Mouse (Mus musculus) lung, embryonic 16.5 days (tissue): ENCODE measurements around the gene Chek2. TPM values are rescaled to one million over a fixed set of nuclear protein-coding genes. Genes with fewer than 3 reads are reported as not detected.

Experiments
- ATAC-seq: fragments of 200-750 bp; cut with Nextera tagmentation; 2 replicates; pipeline ENCODE4 v1.8.0; 2017; ENCODE audit warnings: low read depth, mild to moderate bottlenecking, moderate library complexity
- H3K27ac ChIP-seq: fragments of 300-500 bp; sonication (generic); 2 replicates; pipeline ENCODE4 v1.5.1; 2014; ENCODE audit warnings: mild to moderate bottlenecking, control low read depth, low read length
- H3K27me3 ChIP-seq: fragments of 300-500 bp; sonication (generic); 2 replicates; pipeline ENCODE4 v1.6.1; 2014; ENCODE audit warnings: low read depth, low read length, mixed read lengths; ENCODE audit not compliant: control insufficient read depth, insufficient read depth
- H3K36me3 ChIP-seq: fragments of 300-500 bp; sonication (generic); 2 replicates; pipeline ENCODE4 v1.6.1; 2014; ENCODE audit warnings: low read length; ENCODE audit not compliant: control insufficient read depth, insufficient read depth
- H3K4me1 ChIP-seq: fragments of 300-500 bp; sonication (generic); replicated peaks from 2 replicates; pipeline ENCODE4 v1.6.1; 2014; ENCODE audit warnings: low read length, mixed read lengths; ENCODE audit not compliant: control insufficient read depth, insufficient read depth
- H3K4me2 ChIP-seq: fragments of 300-500 bp; sonication (generic); 2 replicates; pipeline ENCODE4 v1.6.1; 2014; ENCODE audit warnings: low read depth, low read length, control low read depth
- H3K4me3 ChIP-seq: fragments of 300-500 bp; sonication (generic); 2 replicates; pipeline ENCODE4 v1.5.1; 2014; ENCODE audit warnings: mild to moderate bottlenecking, low read length, control low read depth
- H3K9ac ChIP-seq: fragments of 300-500 bp; sonication (generic); 2 replicates; pipeline ENCODE4 v1.6.1; 2014; ENCODE audit warnings: low read length, control low read depth
- H3K9me3 ChIP-seq: fragments of 300-500 bp; sonication (generic); 2 replicates; pipeline ENCODE4 v1.6.1; 2016; ENCODE audit warnings: low read length; ENCODE audit not compliant: control insufficient read depth
- WGBS: fragments of 180-500 bp; shearing (Covaris S2); extraction: QIAGEN DNeasy Blood & Tissue Kit; methylation state at CpG from one replicate; pipeline ENCODE4 v1.1.7; 2014; 5-methylcytosine and 5-hydroxymethylcytosine counted together
- polyA plus RNA-seq: library from polyadenylated mRNA; unstranded; fragments of >200 nt; fragmentation: Nextera tagmentation; extraction: Ambion mirVana; gene quantifications from 2 replicates; pipeline ENCODE4 v1.2.1, GENCODE M21; 2015

Gene Chek2
- 32.1 and 34.2 TPM in 2 replicates for polyA plus RNA-seq

- no peaks in the 10 kb centered on the region for H3K9me3 ChIP-seq
- peak within 1 kb of the TSS; percentile 85 for H3K4me2 ChIP-seq
- H3K4me1 ChIP-seq: peaks cover 12% of the 10 kb centered on the region
- H3K4me3 ChIP-seq: peak within 1 kb of the TSS; percentile 83
- H3K36me3 ChIP-seq: no peaks in the 10 kb centered on the region
- peak; percentile 98 for ATAC-seq
- peak within 1 kb of the TSS; percentile 86 for H3K9ac ChIP-seq
- H3K27ac ChIP-seq: peak within 1 kb of the TSS; percentile 83
- no peaks in the 10 kb centered on the region for H3K27me3 ChIP-seq
- under 1% methylated on average over 37 of the region's 41 CpGs for WGBS
Observed at GRCm38 (mm10) chr5:110839678-110840365, at the start of gene Chek2, which contains the start of gene Hscb. TSS of gene Chek2 (plus strand) at chr5:110839979. TSS of gene Hscb (minus strand) at chr5:110839777.

DNA sequence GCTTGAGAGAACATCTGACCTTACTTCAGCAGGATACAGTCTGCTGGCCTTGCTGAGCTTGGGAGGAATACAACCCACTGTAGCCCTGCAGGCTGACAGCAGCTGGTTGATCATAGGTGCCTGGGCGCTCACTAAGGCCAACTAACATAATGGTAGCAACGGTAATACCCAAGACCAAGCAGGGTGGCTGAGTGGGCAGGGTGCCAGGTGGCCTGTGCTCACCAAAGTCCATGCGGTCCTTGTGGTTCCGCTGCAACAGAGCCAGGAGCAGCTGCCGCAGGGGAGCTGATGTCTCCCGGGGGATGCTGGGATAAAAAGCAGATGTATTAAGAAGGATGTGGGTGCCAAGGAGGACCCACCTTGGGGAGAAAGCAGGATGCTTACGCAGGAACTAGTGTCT lies 45.4 kb upstream of the Chek2 start:
- Histone ChIP-seq H3K36me3 (peaks cover 52% of the 10 kb centered on the region), H3K4me3 (no peak overlapping the region), H3K4me1 (peaks cover 3% of the 10 kb centered on the region; the same call in 1 of the 2 replicates), H3K9ac (no peak overlapping the region), H3K27me3 (no peaks in the 10 kb centered on the region), H3K27ac (no peak overlapping the region), H3K9me3 (no peaks in the 10 kb centered on the region), H3K4me2 (no peak overlapping the region)
- no peak for ATAC-seq
- WGBS: 87% methylated on average over 7 of the region's 7 CpGs

GRCm38 (mm10) chr5:110797696-110798095 lies 42.1 kb upstream of the Chek2 start:
- Histone ChIP-seq H3K4me3 (no peak overlapping the region), H3K4me1 (peaks cover 3% of the 10 kb centered on the region; the same call in 1 of the 2 replicates), H3K27me3 (no peaks in the 10 kb centered on the region), H3K9me3 (no peaks in the 10 kb centered on the region), H3K9ac (no peak overlapping the region), H3K4me2 (no peak overlapping the region), H3K36me3 (peaks cover 45% of the 10 kb centered on the region), H3K27ac (no peak overlapping the region)
- 59% methylated on average over 4 of the region's 4 CpGs for WGBS
- ATAC-seq: peak; percentile 40; the same call in 1 of the 2 replicates

DNA sequence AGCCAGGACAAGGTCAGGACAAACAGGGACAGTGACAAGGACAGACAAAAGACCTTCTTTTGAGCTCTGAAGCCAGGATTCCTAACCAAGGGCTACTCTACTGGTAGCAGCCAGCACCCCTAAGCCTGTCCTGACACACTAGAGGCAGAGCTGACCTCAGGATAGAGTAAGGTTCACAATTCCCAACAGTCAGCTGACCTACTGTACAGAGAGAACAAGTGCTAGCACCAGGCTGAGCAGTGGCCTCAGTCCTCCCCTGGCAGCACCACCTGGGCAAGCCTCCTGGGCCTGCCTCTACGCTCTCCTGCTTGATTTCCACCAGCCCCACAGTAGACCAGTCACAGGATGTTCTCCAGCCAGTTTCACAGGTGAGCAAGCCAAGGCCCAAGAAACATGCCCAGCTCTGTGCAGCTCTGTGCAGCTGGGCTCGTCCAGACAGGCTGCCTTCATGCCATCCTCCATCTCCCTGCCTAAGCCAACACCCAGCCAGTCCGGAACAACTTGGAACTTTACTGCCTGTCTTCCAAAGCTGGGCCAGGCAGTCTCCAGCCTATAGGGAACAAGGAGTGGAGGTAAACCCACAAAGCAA lies 38.6 kb upstream of the Chek2 start:
- Histone ChIP-seq H3K27me3 (no peaks in the 10 kb centered on the region), H3K4me3 (no peak overlapping the region), H3K4me1 (peaks cover 3% of the 10 kb centered on the region; the same call in 1 of the 2 replicates), H3K36me3 (peaks cover 34% of the 10 kb centered on the region), H3K4me2 (no peak overlapping the region), H3K27ac (no peak overlapping the region), H3K9me3 (no peaks in the 10 kb centered on the region), H3K9ac (no peak overlapping the region)
- ATAC-seq: no peak
- 91% methylated on average over 3 of the region's 3 CpGs for WGBS

DNA sequence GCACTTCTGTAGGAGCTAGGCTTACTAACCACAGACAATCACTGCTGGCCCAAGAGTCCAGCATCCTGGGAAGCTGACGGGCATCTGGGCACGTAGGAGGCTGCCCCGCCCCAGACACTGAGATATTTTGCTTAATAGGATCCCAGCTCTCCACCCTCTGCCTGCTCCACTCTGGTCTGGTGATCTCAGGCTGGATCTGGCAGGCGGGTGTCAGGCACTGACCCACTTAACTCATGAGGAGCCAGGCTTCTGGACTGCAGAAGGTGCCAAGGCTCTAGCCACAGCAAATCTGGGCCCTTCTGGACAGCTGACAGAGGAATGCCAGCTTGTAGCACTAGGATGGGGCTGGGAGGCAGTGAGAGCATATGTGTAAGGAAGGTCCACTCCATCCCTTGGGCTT lies 37.6 kb upstream of the Chek2 start:
- Histone ChIP-seq H3K9ac (no peak overlapping the region), H3K36me3 (peaks cover 33% of the 10 kb centered on the region), H3K27ac (no peak overlapping the region), H3K27me3 (no peaks in the 10 kb centered on the region), H3K4me1 (peaks cover 5% of the 10 kb centered on the region; the same call in 1 of the 2 replicates), H3K4me2 (no peak overlapping the region), H3K9me3 (no peaks in the 10 kb centered on the region), H3K4me3 (no peak overlapping the region)
- WGBS: 79% methylated on average over 4 of the region's 4 CpGs
- ATAC-seq: no peak

DNA sequence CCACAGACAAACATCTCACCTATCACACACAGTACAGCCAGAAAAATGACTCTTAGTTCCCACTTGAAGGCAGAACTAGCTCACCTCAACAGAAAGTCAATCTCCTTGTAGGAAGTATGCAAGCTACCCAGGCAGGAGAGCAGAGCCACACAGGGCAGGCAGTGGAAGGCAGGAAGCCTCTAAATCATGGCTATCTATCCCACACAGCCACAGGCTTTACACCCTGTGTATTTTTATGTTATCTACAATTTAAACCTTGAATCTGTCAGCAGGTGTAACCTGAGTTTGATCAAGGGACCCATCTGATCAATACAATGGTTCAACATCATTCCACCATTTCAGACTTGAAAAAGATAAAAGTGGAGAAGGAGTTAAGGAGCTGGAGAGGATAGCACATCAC lies 37.0 kb upstream of the Chek2 start:
- H3K9me3 ChIP-seq: no peaks in the 10 kb centered on the region
- peaks cover 10% of the 10 kb centered on the region for H3K4me1 ChIP-seq
- H3K27ac ChIP-seq: no peak overlapping the region
- no peak overlapping the region for H3K4me2 ChIP-seq
- ATAC-seq: no peak
- no peaks in the 10 kb centered on the region for H3K27me3 ChIP-seq
- peaks cover 33% of the 10 kb centered on the region for H3K36me3 ChIP-seq
- H3K4me3 ChIP-seq: no peak overlapping the region
- H3K9ac ChIP-seq: no peak overlapping the region

GRCm38 (mm10) chr5:110804012-110804743 lies 35.6 kb upstream of the Chek2 start:
- H3K36me3 ChIP-seq: peaks cover 22% of the 10 kb centered on the region
- H3K4me2 ChIP-seq: no peak overlapping the region
- H3K27ac ChIP-seq: no peak overlapping the region
- H3K4me1 ChIP-seq: peaks cover 13% of the 10 kb centered on the region
- no peak overlapping the region for H3K4me3 ChIP-seq
- no peak for ATAC-seq
- WGBS: 88% methylated on average over 7 of the region's 7 CpGs
- H3K27me3 ChIP-seq: no peaks in the 10 kb centered on the region
- no peaks in the 10 kb centered on the region for H3K9me3 ChIP-seq
- no peak overlapping the region for H3K9ac ChIP-seq

- Histone ChIP-seq H3K4me3 (no peak overlapping the region), H3K9ac (no peak overlapping the region), H3K9me3 (no peaks in the 10 kb centered on the region), H3K4me1 (peaks cover 13% of the 10 kb centered on the region), H3K36me3 (peaks cover 14% of the 10 kb centered on the region), H3K27me3 (no peaks in the 10 kb centered on the region), H3K27ac (no peak overlapping the region), H3K4me2 (no peak overlapping the region)
- no peak for ATAC-seq
- WGBS: 79% methylated on average over 4 of the region's 4 CpGs
Observed at GRCm38 (mm10) chr5:110806154-110806553, 33.6 kb upstream of the Chek2 start.

- WGBS: 79% methylated on average over 1 of the region's 1 CpGs
- Histone ChIP-seq H3K9ac (no peak overlapping the region), H3K4me3 (no peak overlapping the region), H3K27me3 (no peaks in the 10 kb centered on the region), H3K36me3 (peaks cover 12% of the 10 kb centered on the region), H3K4me1 (peaks cover 13% of the 10 kb centered on the region), H3K27ac (no peak overlapping the region), H3K4me2 (no peak overlapping the region), H3K9me3 (no peaks in the 10 kb centered on the region)
- no peak for ATAC-seq
Observed at GRCm38 (mm10) chr5:110806676-110807075, 33.1 kb upstream of the Chek2 start.
